In genomic region chr2:22807312-22807711, GRCm38 (mm10) we compare ENCODE assay signal across 12 mouse cellular contexts. TPM values are rescaled to one million over a fixed set of nuclear protein-coding genes. Genes with fewer than 3 reads are reported as not detected.
A peak's percentile ranks its signal among the peaks of the same experiment; 100 is the strongest.
DNase-seq lines count a peak whose midpoint lies in the region; TF ChIP-seq lines count a peak whose summit lies in the region.
"Had no signal": no experiment of that assay in that cellular context is flagged by ENCODE, and none has a peak within 500 bp of the region (broad histone marks: within the 10 kb centered on the region; RNA-seq: fewer than 3 reads in every experiment).

No protein-coding gene starts in this region.

- peak overlapping the region; percentile 61 for H3K27ac ChIP-seq in MEL (ENCODE audit: control insufficient read depth, low read depth, low read length)
- H3K27ac ChIP-seq: neural tube, embryonic 15.5 days; stomach, embryonic 15.5 days had no signal

- H3K4me3 ChIP-seq in MEL (ENCODE audit: control insufficient read depth in 1 of 2, insufficient read depth in 1 of 2, low read depth in 2 of 2, low read length in 2 of 2): no peak overlapping the region
- H3K4me3 ChIP-seq: neural tube, embryonic 15.5 days; stomach, embryonic 15.5 days had no signal

- H3K27me3 ChIP-seq in MEL (ENCODE audit: control insufficient read depth in 1 of 2, insufficient read depth in 2 of 2, low read length in 2 of 2): no peaks in the 10 kb centered on the region
- no peaks in the 10 kb centered on the region for H3K27me3 ChIP-seq in splenic B cell, adult 2 months (ENCODE audit: control insufficient read depth, insufficient read depth, low read length, poor library complexity, severe bottlenecking)
- H3K27me3 ChIP-seq: neural tube, embryonic 15.5 days; stomach, embryonic 15.5 days had no signal

- peaks cover 20% of the 10 kb centered on the region for H3K79me2 ChIP-seq in MEL (ENCODE audit: control insufficient read depth, insufficient read depth, low read length, poor library complexity)

- H3K36me3 ChIP-seq in MEL (ENCODE audit: control insufficient read depth in 1 of 2, insufficient read depth in 2 of 2, low read length in 2 of 2): peaks cover 4 to 41% of the 10 kb centered on the region in 2 experiments; a peak in 3 of 4 replicates
- H3K36me3 ChIP-seq in splenic B cell, adult 2 months (ENCODE audit: control insufficient read depth, insufficient read depth, low read length, poor library complexity, severe bottlenecking): no peaks in the 10 kb centered on the region
- H3K36me3 ChIP-seq: neural tube, embryonic 15.5 days; stomach, embryonic 15.5 days had no signal

- TF ChIP-seq CTCF in MEL (IDR thresholded peaks at IDR 0.05 in 2 of 3, conservative IDR thresholded peaks at IDR 0.05 in 1 of 3; ENCODE audit: control insufficient read depth in 1 of 3, insufficient read depth in 1 of 3, low read depth in 2 of 3, low read length in 3 of 3, poor library complexity in 1 of 3, severe bottlenecking in 1 of 3): no peak

- H3K9ac ChIP-seq in MEL (ENCODE audit: control insufficient read depth, low read depth, low read length, poor library complexity, severe bottlenecking): 0 out of 2 replicates have a peak overlapping the region, but pooled peaks have one; percentile 13
- H3K9ac ChIP-seq: neural tube, embryonic 15.5 days; stomach, embryonic 15.5 days had no signal

- no peak for TF ChIP-seq EP300 in MEL (IDR thresholded peaks at IDR 0.05; ENCODE audit: low read depth in 1 of 2, low read length in 2 of 2)

- H3K4me1 ChIP-seq in MEL (ENCODE audit: control insufficient read depth in 1 of 2, insufficient read depth in 2 of 2, low read length in 2 of 2): peaks cover 9 to 19% of the 10 kb centered on the region in 2 experiments
- H3K4me1 ChIP-seq: neural tube, embryonic 15.5 days; stomach, embryonic 15.5 days had no signal

- peak; percentile 74 for DNase-seq in CD4-positive helper T cell, adult 2 months (ENCODE audit: low read depth, low spot score)
- DNase-seq in MEL (ENCODE audit: low read depth, low spot score): peak; percentile 74
- DNase-seq in lung, postnatal 10 days: peak; percentile 11
- peak; percentile 81 for DNase-seq in splenic B cell, adult 2 months (ENCODE audit: low read depth, low spot score)
- DNase-seq in kidney, adult 18-20 months: no peak
- no peak for DNase-seq in left cerebral cortex, adult 8-10 months (ENCODE audit: low spot score in 2 of 2)
- DNase-seq in embryo, embryonic 10.5 days (ENCODE audit: low spot score): no peak
- DNase-seq: cerebellum, postnatal 36 days; heart, postnatal 4 days; kidney, postnatal 25 days had no signal

- no peak for TF ChIP-seq RAD21 in MEL (IDR thresholded peaks at IDR 0.05; ENCODE audit: low read depth, low read length)

- no peak for TF ChIP-seq POLR2A in MEL (IDR thresholded peaks at IDR 0.05; ENCODE audit: control insufficient read depth in 1 of 2, insufficient read depth in 1 of 2, low read depth in 1 of 2, low read length in 2 of 2, poor library complexity in 1 of 2)

- H3K9me3 ChIP-seq in MEL (replicated peaks; ENCODE audit: insufficient read depth, low read length): no peaks in the 10 kb centered on the region
- H3K9me3 ChIP-seq: neural tube, embryonic 15.5 days; stomach, embryonic 15.5 days had no signal

TF ChIP-seq in MEL, 35 proteins besides CTCF, POLR2A, EP300 and RAD21:
- TF ChIP-seq CHD2 (IDR thresholded peaks at IDR 0.05; ENCODE audit: low read length) (no peak), SIN3A (IDR thresholded peaks at IDR 0.05; ENCODE audit: low read length) (peak; percentile 68; the same call in 1 of the 2 replicates), TCF12 (IDR thresholded peaks at IDR 0.05; ENCODE audit: low read depth, low read length) (no peak), MAX (IDR thresholded peaks at IDR 0.05; ENCODE audit: low read length) (peak; percentile 94), MAZ (IDR thresholded peaks at IDR 0.05; ENCODE audit: low read depth, low read length) (no peak), USF1 (IDR thresholded peaks at IDR 0.05; ENCODE audit: low read depth, low read length) (peak; percentile 83), TBP (IDR thresholded peaks at IDR 0.05; ENCODE audit: low read depth, low read length) (no peak), RCOR1 (IDR thresholded peaks at IDR 0.05; ENCODE audit: low read depth, low read length) (no peak), POLR2AphosphoS5 (IDR thresholded peaks at IDR 0.05; ENCODE audit: borderline replicate concordance, low read depth, low read length) (no peak), BHLHE40 (IDR thresholded peaks at IDR 0.05; ENCODE audit: borderline replicate concordance, low read depth, low read length) (no peak), ETS1 (IDR thresholded peaks at IDR 0.05; ENCODE audit: low read depth, low read length) (0 out of 2 replicates have a peak, but pooled peaks have one; percentile 9), HCFC1 (IDR thresholded peaks at IDR 0.05; ENCODE audit: low read depth, low read length) (no peak), JUND (IDR thresholded peaks at IDR 0.05; ENCODE audit: low read depth, low read length) (no peak), ELF1 (IDR thresholded peaks at IDR 0.05; ENCODE audit: low read depth, low read length) (peak; percentile 21; the same call in 1 of the 2 replicates), MEF2A (IDR thresholded peaks at IDR 0.05; ENCODE audit: extremely low read depth, insufficient replicate concordance, low read depth, low read length, poor library complexity, severe bottlenecking) (no peak), KAT2A (conservative IDR thresholded peaks at IDR 0.05; ENCODE audit: low read depth, low read length) (no peak), ZNF384 (IDR thresholded peaks at IDR 0.05; ENCODE audit: low read depth, low read length) (0 out of 2 replicates have a peak, but pooled peaks have one; percentile 27), MXI1 (IDR thresholded peaks at IDR 0.05; ENCODE audit: low read depth, low read length) (peak; percentile 95), MYC (IDR thresholded peaks at IDR 0.05; ENCODE audit: low read depth, low read length) (peak; percentile 94), ZC3H11A (IDR thresholded peaks at IDR 0.05; ENCODE audit: low read depth, low read length) (no peak)

RNA-seq across cellular contexts. Expression of gene Apbb1ip, which starts 33.4 kb away (rescaled TPM):
- total RNA-seq in MEL (2012; rRNA removed): 7.4 and 10.8 TPM in 2 replicates
- polyA plus RNA-seq in MEL (2012; ENCODE audit: insufficient read depth in 1 of 2, insufficient read length in 2 of 2, low read depth in 1 of 2, low replicate concordance in 2 of 2, missing spikeins in 1 of 2): 10 to 100 TPM in 1 of 2 experiments, not detected in 1; 60.7 TPM
- total RNA-seq in left cerebral cortex, adult 8-10 months (2022): 10 to 100 TPM in 2 of 4 experiments, 1 to 10 TPM in 2; 5.9 to 15.2 (median 9.3) TPM

Comparison
In these comparisons a context has a peak if more than half of its experiments do, and no peak if none do; other contexts are left out.
1. DNase-seq: peak in CD4-positive helper T cell, adult 2 months (single experiment), MEL (single experiment), lung, postnatal 10 days (single experiment) and splenic B cell, adult 2 months (single experiment); none in kidney, adult 18-20 months (single experiment), left cerebral cortex, adult 8-10 months (0 of 2) and embryo, embryonic 10.5 days (single experiment).